Mouse (Mus musculus) MEL (cell line): ENCODE measurements around the gene Ercc6. TPM values are rescaled to one million over a fixed set of nuclear protein-coding genes. Genes with fewer than 3 reads are reported as not detected.
A peak's percentile ranks its signal among the peaks of the same experiment; 100 is the strongest.

ENCODE experiments used
- DNase-seq: peaks from one replicate; pipeline ENCODE4 v3.0.0; 2011; ENCODE audit warnings: low read depth, low spot score
- H3K27ac ChIP-seq: 2 replicates; pipeline ENCODE4 v1.5.1; 2012; ENCODE audit warnings: low read depth, mild to moderate bottlenecking, control low read depth, low read length, moderate library complexity; ENCODE audit not compliant: control insufficient read depth
- H3K27me3 ChIP-seq, 2 experiments: fragments of 150-350 bp in 1 of 2; sonication (generic) in 1 of 2; 2 replicates each; pipeline ENCODE4 v1.6.1; 2012; ENCODE audit warnings: low read length in 2 of 2, mild to moderate bottlenecking in 2 of 2, improper control_type of control experiment in 1 of 2, moderate library complexity in 1 of 2; ENCODE audit not compliant: insufficient read depth in 2 of 2, control insufficient read depth in 1 of 2
- H3K36me3 ChIP-seq, 2 experiments: 2 replicates each; pipeline ENCODE4 v1.6.1; 2012 to 2014; ENCODE audit warnings: low read length in 2 of 2, improper control_type of control experiment in 1 of 2, inconsistent platforms in 1 of 2, mild to moderate bottlenecking in 1 of 2; ENCODE audit not compliant: insufficient read depth in 2 of 2, control insufficient read depth in 1 of 2
- H3K4me1 ChIP-seq, 2 experiments: fragments of 150-350 bp in 1 of 2; sonication (generic) in 1 of 2; 2 replicates each; pipeline ENCODE4 v1.6.1; 2012; ENCODE audit warnings: low read length in 2 of 2, improper control_type of control experiment in 1 of 2, mild to moderate bottlenecking in 1 of 2; ENCODE audit not compliant: insufficient read depth in 2 of 2, control insufficient read depth in 1 of 2
- H3K4me3 ChIP-seq, 2 experiments: fragments of 150-350 bp in 1 of 2; sonication (generic) in 1 of 2; 2 replicates each; pipeline ENCODE4 v1.5.1; 2012; ENCODE audit warnings: low read depth in 2 of 2, low read length in 2 of 2, mild to moderate bottlenecking in 2 of 2, moderate library complexity in 2 of 2, control low read depth in 1 of 2, improper control_type of control experiment in 1 of 2; ENCODE audit not compliant: control insufficient read depth in 1 of 2, insufficient read depth in 1 of 2
- H3K79me2 ChIP-seq: 2 replicates; pipeline ENCODE4 v1.6.1; 2012; ENCODE audit warnings: mild to moderate bottlenecking, low read length, moderate library complexity; ENCODE audit not compliant: control insufficient read depth, poor library complexity, insufficient read depth
- H3K9ac ChIP-seq: 2 replicates; pipeline ENCODE4 v1.6.1; 2012; ENCODE audit warnings: low read depth, mild to moderate bottlenecking, control low read depth, low read length, moderate library complexity; ENCODE audit not compliant: control insufficient read depth, poor library complexity, severe bottlenecking
- H3K9me3 ChIP-seq: fragments of 150-350 bp; sonication (generic); replicated peaks from 2 replicates; pipeline ENCODE4 v1.6.1; 2012; ENCODE audit warnings: mild to moderate bottlenecking, low read length, improper control_type of control experiment, moderate library complexity; ENCODE audit not compliant: insufficient read depth
- BHLHE40 ChIP-seq: IDR thresholded peaks from 2 replicates; pipeline ENCODE4 v1.6.1; 2012; ENCODE audit warnings: low read depth, mild to moderate bottlenecking, inconsistent platforms, low read length, improper control_type of control experiment, borderline replicate concordance
- CTCF ChIP-seq, 3 experiments: IDR thresholded peaks in 2 of 3; conservative IDR thresholded peaks in 1 of 3; 2 replicates each; pipeline ENCODE4 v1.5.1; 2011 to 2012; ENCODE audit warnings: low read length in 3 of 3, low read depth in 2 of 3, mild to moderate bottlenecking in 2 of 3, improper control_type of control experiment in 1 of 3, inconsistent platforms in 1 of 3, mixed read lengths in 1 of 3, moderate library complexity in 1 of 3; ENCODE audit not compliant: control insufficient read depth in 1 of 3, insufficient read depth in 1 of 3, poor library complexity in 1 of 3, severe bottlenecking in 1 of 3
- E2F4 ChIP-seq: IDR thresholded peaks from 2 replicates; pipeline ENCODE4 v1.6.1; 2011; ENCODE audit warnings: low read depth, low read length, improper control_type of control experiment, borderline replicate concordance
- ETS1 ChIP-seq: IDR thresholded peaks from 2 replicates; pipeline ENCODE4 v1.6.1; 2012; ENCODE audit warnings: low read depth, mild to moderate bottlenecking, inconsistent platforms, low read length, improper control_type of control experiment, moderate library complexity
- GABPA ChIP-seq: IDR thresholded peaks from 2 replicates; pipeline ENCODE4 v1.6.1; 2012; ENCODE audit warnings: low read depth, mild to moderate bottlenecking, inconsistent platforms, low read length, improper control_type of control experiment, moderate library complexity
- GATA1 ChIP-seq: IDR thresholded peaks from 2 replicates; pipeline ENCODE4 v1.6.1; 2011; ENCODE audit warnings: low read depth, low read length, improper control_type of control experiment
- JUND ChIP-seq: IDR thresholded peaks from 2 replicates; pipeline ENCODE4 v1.6.1; 2011; ENCODE audit warnings: low read depth, mild to moderate bottlenecking, improper control_type of control experiment, low read length
- MAX ChIP-seq: IDR thresholded peaks from 2 replicates; pipeline ENCODE4 v1.6.1; 2011; ENCODE audit warnings: low read length, improper control_type of control experiment
- MXI1 ChIP-seq: IDR thresholded peaks from 2 replicates; pipeline ENCODE4 v1.6.1; 2011; ENCODE audit warnings: mild to moderate bottlenecking, low read depth, low read length, improper control_type of control experiment
- NELFE ChIP-seq: IDR thresholded peaks from 2 replicates; pipeline ENCODE4 v1.6.1; 2011; ENCODE audit warnings: low read depth, low read length, improper control_type of control experiment
- NRF1 ChIP-seq: IDR thresholded peaks from 2 replicates; pipeline ENCODE4 v1.6.1; 2014; ENCODE audit warnings: low read depth, mild to moderate bottlenecking, inconsistent platforms, low read length, improper control_type of control experiment, moderate library complexity; ENCODE audit not compliant: poor library complexity, insufficient read depth, severe bottlenecking
- POLR2AphosphoS5 ChIP-seq: IDR thresholded peaks from 2 replicates; pipeline ENCODE4 v1.6.1; 2012; ENCODE audit warnings: low read depth, borderline replicate concordance, mild to moderate bottlenecking, inconsistent platforms, low read length, moderate library complexity, mixed read lengths
- RAD21 ChIP-seq: IDR thresholded peaks from 2 replicates; pipeline ENCODE4 v1.6.1; 2011; ENCODE audit warnings: mild to moderate bottlenecking, low read depth, low read length, improper control_type of control experiment
- SIN3A ChIP-seq: IDR thresholded peaks from 2 replicates; pipeline ENCODE4 v1.6.1; 2012; ENCODE audit warnings: low read length, improper control_type of control experiment, inconsistent platforms
- SMC3 ChIP-seq: IDR thresholded peaks from 2 replicates; pipeline ENCODE4 v1.6.1; 2011; ENCODE audit warnings: low read depth, low read length, improper control_type of control experiment
- TAL1 ChIP-seq: IDR thresholded peaks from 2 replicates; pipeline ENCODE4 v1.6.1; 2012; ENCODE audit warnings: mild to moderate bottlenecking, inconsistent platforms, low read length, moderate library complexity, mixed read lengths
- ZC3H11A ChIP-seq: IDR thresholded peaks from 2 replicates; pipeline ENCODE4 v1.6.1; 2012; ENCODE audit warnings: low read depth, mild to moderate bottlenecking, inconsistent platforms, low read length, improper control_type of control experiment
- ZMIZ1 ChIP-seq: IDR thresholded peaks from 2 replicates; pipeline ENCODE4 v1.6.1; 2012; ENCODE audit warnings: low read depth, mild to moderate bottlenecking, inconsistent platforms, low read length, improper control_type of control experiment, moderate library complexity
- ZNF384 ChIP-seq: IDR thresholded peaks from 2 replicates; pipeline ENCODE4 v1.6.1; 2012; ENCODE audit warnings: low read depth, mild to moderate bottlenecking, inconsistent platforms, low read length, improper control_type of control experiment
- polyA plus RNA-seq, 2 experiments: library from polyadenylated mRNA; stranded (reverse) in 1 of 2; unstranded in 1 of 2; fragments of >175 nt in 1 of 2; fragments of >200 nt in 1 of 2; gene quantifications; 2 replicates each; pipeline versions ENCODE4 v1.2.1 to v1.2.4; 2012; ENCODE audit warnings: low replicate concordance in 2 of 2, low read depth in 1 of 2; ENCODE audit not compliant: insufficient read length in 2 of 2, insufficient read depth in 1 of 2, missing spikeins in 1 of 2
- total RNA-seq: library from RNA; depleted of rRNA; stranded (reverse); fragments of 300-350 nt; gene quantifications from 2 replicates; pipeline ENCODE4 v1.2.3, GENCODE M21; 2012

Ercc6 gene
- total and polyA plus RNA-seq, 3 experiments: 15.1 to 186 (median 15.4) TPM

DNA sequence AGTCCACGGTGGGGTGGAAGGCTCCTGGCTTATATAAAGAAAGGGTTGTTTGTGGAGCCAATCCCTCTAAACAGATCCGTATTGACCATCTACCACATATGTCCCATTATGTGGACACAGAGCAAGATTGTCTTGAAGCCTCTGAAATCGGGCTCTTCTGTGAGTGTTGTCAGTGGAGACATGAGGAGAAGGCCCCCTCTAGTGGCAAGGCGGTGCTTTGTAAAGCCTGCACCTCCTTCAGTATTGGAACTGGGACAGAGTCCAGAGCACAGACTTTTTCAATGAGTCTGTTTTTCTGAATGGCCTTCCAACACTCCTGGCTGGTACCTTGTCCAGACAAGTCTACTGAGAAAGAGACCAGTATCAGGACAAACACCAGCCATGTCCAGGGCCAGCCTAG, 40.3 kb upstream of the Ercc6 start:
- Histone ChIP-seq H3K27ac (no peak overlapping the region), H3K4me3 (no peak overlapping the region), H3K9me3 (no peaks in the 10 kb centered on the region), H3K79me2 (no peaks in the 10 kb centered on the region), H3K9ac (no peak overlapping the region), H3K4me1 (no peaks in the 10 kb centered on the region), H3K36me3 (no peaks in the 10 kb centered on the region), H3K27me3 (peaks cover 0 to 5% of the 10 kb centered on the region in 2 experiments; a peak in 2 of 4 replicates)
- DNase-seq: peak; percentile 66
- TF ChIP-seq ZMIZ1 (no peak), ZNF384 (no peak), POLR2AphosphoS5 (no peak), ZC3H11A (peak; percentile 68), ETS1 (no peak), GABPA (no peak), SMC3 (peak; percentile 81), SIN3A (no peak), NELFE (no peak), CTCF (IDR thresholded peaks at IDR 0.05 in 2 of 3, conservative IDR thresholded peaks at IDR 0.05 in 1 of 3; ENCODE audit: control insufficient read depth in 1 of 3, insufficient read depth in 1 of 3, low read depth in 2 of 3, low read length in 3 of 3, poor library complexity in 1 of 3, severe bottlenecking in 1 of 3) (peak; percentile 70 to 87 (median 85)), TAL1 (no peak), RAD21 (peak; percentile 85), JUND (no peak), BHLHE40 (no peak), GATA1 (no peak)

DNA sequence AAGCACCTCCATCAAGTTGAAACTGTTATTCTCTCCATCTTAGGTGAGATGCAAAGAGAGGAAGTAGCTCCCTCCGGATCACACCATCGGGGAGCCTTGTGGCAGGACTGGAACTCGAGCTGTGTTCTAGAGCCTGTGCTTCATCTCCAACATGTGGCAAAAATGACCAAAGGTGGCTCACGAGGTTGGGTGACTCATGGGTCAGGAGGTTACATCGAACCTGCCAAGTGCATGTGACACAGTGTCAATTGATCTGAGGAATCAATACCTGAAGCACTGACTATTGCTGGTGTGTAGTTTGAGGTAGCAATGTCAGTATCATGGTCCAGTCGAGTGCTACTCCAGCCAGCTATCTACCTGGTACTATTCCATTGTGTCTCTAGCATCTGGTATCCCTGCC, 36.8 kb upstream of the Ercc6 start:
- H3K36me3 ChIP-seq: no peaks in the 10 kb centered on the region
- no peak overlapping the region for H3K9ac ChIP-seq
- H3K4me1 ChIP-seq: no peaks in the 10 kb centered on the region
- DNase-seq: no peak
- TF ChIP-seq MXI1 (no peak), MAX (no peak), NELFE (no peak), NRF1 (no peak), E2F4 (no peak)
- TF ChIP-seq, all 39 proteins: peak for 0
- Histone ChIP-seq H3K9me3 (no peaks in the 10 kb centered on the region), H3K4me3 (no peak overlapping the region), H3K79me2 (no peaks in the 10 kb centered on the region), H3K27ac (no peak overlapping the region), H3K27me3 (peaks cover 3 to 5% of the 10 kb centered on the region in 2 experiments; a peak in 2 of 4 replicates)
